Mouse (Mus musculus): ENCODE data around the gene Usp40.

DNA sequence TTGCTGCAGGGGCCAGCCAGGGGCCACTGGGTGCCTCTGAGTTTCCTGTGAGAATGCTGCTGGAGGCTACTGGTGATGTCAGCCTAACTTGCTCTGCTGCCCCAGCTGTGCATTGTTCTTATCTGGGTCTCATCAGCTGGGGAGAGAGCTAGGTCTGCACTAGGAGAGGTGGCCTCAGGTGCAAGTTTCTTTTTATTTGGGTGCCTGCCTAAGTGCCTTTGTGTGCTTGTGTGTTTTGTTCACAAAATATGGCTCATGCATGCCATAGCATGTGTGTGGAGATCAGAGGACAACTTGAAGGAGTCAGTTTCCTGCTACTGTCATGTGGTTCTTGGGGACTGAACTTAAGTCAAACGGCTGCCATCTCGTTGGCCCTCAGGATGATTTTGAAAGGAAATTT lies 108.7 kb downstream of the Usp40 start:
- TF ChIP-seq CTCF (IDR thresholded peaks at IDR 0.05) (no peak), EP300 (IDR thresholded peaks at IDR 0.05) (no peak)

Data from lung, postnatal 0 days (tissue).